Mouse (Mus musculus) heart, adult 2 months (tissue): ENCODE measurements around the gene Gabrr3. TPM values are rescaled to one million over a fixed set of nuclear protein-coding genes. Genes with fewer than 3 reads are reported as not detected.

Experiments used
- DNase-seq, 2 experiments: peaks; one replicate each; pipeline ENCODE4 v3.0.0; 2021
- H3K27ac ChIP-seq: fragments of 200-600 bp; 2 replicates; pipeline ENCODE4 v1.8.1; 2022
- H3K27me3 ChIP-seq: fragments of 200-500 bp; 2 replicates; pipeline ENCODE4 v1.6.1; 2012; ENCODE audit warnings: mild to moderate bottlenecking, low read length, inconsistent platforms, mixed read lengths; ENCODE audit not compliant: control insufficient read depth, insufficient read depth
- H3K36me3 ChIP-seq: fragments of 200-500 bp; 2 replicates; pipeline ENCODE4 v1.6.1; 2012; ENCODE audit warnings: low read length, inconsistent platforms; ENCODE audit not compliant: control insufficient read depth, insufficient read depth
- H3K4me1 ChIP-seq: fragments of 200-500 bp; 2 replicates; pipeline ENCODE4 v1.6.1; 2011; ENCODE audit warnings: low read length; ENCODE audit not compliant: control insufficient read depth, insufficient read depth
- H3K4me3 ChIP-seq: fragments of 200-600 bp; 2 replicates; pipeline ENCODE4 v1.8.1; 2022
- H3K79me2 ChIP-seq: fragments of 200-500 bp; replicated peaks from 2 replicates; pipeline ENCODE4 v1.6.1; 2012; ENCODE audit warnings: mild to moderate bottlenecking, inconsistent platforms, low read length, moderate library complexity, mixed read lengths; ENCODE audit not compliant: control insufficient read depth, insufficient read depth
- H3K9ac ChIP-seq: fragments of 200-500 bp; 2 replicates; pipeline ENCODE4 v1.6.1; 2012; ENCODE audit warnings: low read depth, mild to moderate bottlenecking, control low read depth, inconsistent platforms, low read length, mixed read lengths
- CTCF ChIP-seq: fragments of 200-600 bp; IDR thresholded peaks from 2 replicates; pipeline ENCODE4 v1.8.1; 2022; ENCODE audit warnings: antibody characterized with exemption, mild to moderate bottlenecking, moderate library complexity
- EP300 ChIP-seq: fragments of 200-500 bp; IDR thresholded peaks from 2 replicates; pipeline ENCODE4 v1.6.1; 2011; ENCODE audit warnings: low read depth, low read length, control low read depth; ENCODE audit not compliant: insufficient read depth
- POLR2A ChIP-seq: fragments of 200-500 bp; IDR thresholded peaks from 2 replicates; pipeline ENCODE4 v1.6.1; 2011; ENCODE audit warnings: mild to moderate bottlenecking, low read depth, low read length, control low read depth; ENCODE audit not compliant: insufficient read depth
- WGBS: fragments of 180-500 bp; shearing (Covaris S2); methylation state at CpG from one replicate; pipeline ENCODE4 v1.1.7; 2018; 5-methylcytosine and 5-hydroxymethylcytosine counted together
- intact Hi-C: fragments of 180-260 bp; cut with DNase I; formaldehyde crosslinking; loops from one replicate; pipeline ENCODE4 v1.15.1; 2025
- polyA plus RNA-seq: library from polyadenylated mRNA; depleted of rRNA; stranded (reverse); fragments of >200 nt; gene quantifications from 2 replicates; pipeline ENCODE4 v1.2.3, GENCODE M21; 2012; rRNA removed
- total RNA-seq, 2 experiments: library from RNA; stranded (reverse); gene quantifications; 2 replicates each; pipeline ENCODE4 v1.2.3; 2021

Gene Gabrr3
- total and polyA plus RNA-seq, 3 experiments: 0.05 TPM; not detected in 2

DNA sequence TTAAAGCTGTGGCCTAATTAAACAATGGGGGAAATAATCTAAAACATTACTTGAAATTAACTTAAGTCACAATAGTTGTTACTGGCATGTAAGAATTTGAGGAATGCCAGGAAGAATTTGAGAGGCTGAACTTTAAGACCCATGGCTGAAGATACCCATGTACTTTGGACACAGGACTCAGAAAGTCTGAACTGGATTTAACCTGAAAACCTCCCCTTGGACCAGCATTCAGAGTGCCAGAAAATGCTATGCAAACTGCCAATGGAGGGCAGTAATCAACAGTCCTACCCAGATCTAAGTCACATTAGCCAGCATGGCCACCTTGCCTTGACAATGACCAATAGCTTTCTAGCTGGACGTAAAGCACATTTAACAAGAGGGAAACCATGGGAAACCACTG, 90.8 kb downstream of the Gabrr3 start:
- WGBS: 93% methylated on average over 1 of the region's 1 CpGs
- no peak overlapping the region for H3K4me3 ChIP-seq
- intact Hi-C loops: no loop called here
- no peaks in the 10 kb centered on the region for H3K79me2 ChIP-seq
- DNase-seq: no peak
- TF ChIP-seq CTCF (no peak), EP300 (no peak), POLR2A (no peak)
- no peak overlapping the region for H3K9ac ChIP-seq
- peaks cover 11% of the 10 kb centered on the region for H3K36me3 ChIP-seq
- no peaks in the 10 kb centered on the region for H3K4me1 ChIP-seq
- H3K27ac ChIP-seq: no peak overlapping the region
- no peaks in the 10 kb centered on the region for H3K27me3 ChIP-seq

- Histone ChIP-seq H3K27me3 (no peaks in the 10 kb centered on the region), H3K27ac (no peak overlapping the region), H3K79me2 (no peaks in the 10 kb centered on the region), H3K4me1 (no peaks in the 10 kb centered on the region), H3K36me3 (peaks cover 8% of the 10 kb centered on the region), H3K9ac (no peak overlapping the region), H3K4me3 (no peak overlapping the region)
- TF ChIP-seq POLR2A (no peak), CTCF (no peak), EP300 (no peak)
- no peak for DNase-seq
- intact Hi-C loops: no loop called here
- whole genome bisulfite sequencing: 95% methylated on average over 3 of the region's 3 CpGs
These were observed 92.0 kb downstream of the Gabrr3 start for GRCm38 (mm10) chr16:59499180-59499579.

DNA sequence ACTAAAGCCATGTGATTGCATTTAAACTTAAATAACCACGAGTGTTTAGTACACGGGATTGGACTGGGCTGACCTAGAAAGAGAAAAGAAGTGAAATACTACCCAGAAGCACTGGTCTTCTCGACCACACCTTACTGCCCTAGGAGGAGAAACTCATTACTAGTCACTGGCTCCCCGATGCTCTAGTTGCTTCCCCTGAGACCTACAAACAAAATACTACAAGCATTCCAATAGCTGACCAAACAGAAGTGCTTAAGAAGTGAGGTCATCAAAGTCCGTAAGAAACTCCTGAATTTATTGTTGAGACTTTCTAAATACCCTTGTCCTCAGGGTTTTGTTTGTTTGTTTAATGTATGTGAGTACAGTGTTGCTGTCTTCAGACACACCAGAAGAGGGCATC, 102.7 kb downstream of the Gabrr3 start:
- 86% methylated on average over 5 of the region's 5 CpGs for WGBS
- Histone ChIP-seq H3K79me2 (no peaks in the 10 kb centered on the region), H3K4me3 (no peak overlapping the region), H3K9ac (no peak overlapping the region), H3K36me3 (peaks cover 2% of the 10 kb centered on the region; the same call in 1 of the 2 replicates), H3K4me1 (no peaks in the 10 kb centered on the region), H3K27me3 (no peaks in the 10 kb centered on the region), H3K27ac (no peak overlapping the region)
- intact Hi-C loops: no loop called here
- DNase-seq: no peak
- no peak for TF ChIP-seq CTCF
- TF ChIP-seq EP300: no peak
- TF ChIP-seq POLR2A: no peak

Other genes starting within 250 kb of the Gabrr3 start
- not detected for gene Olfr196, start 236.9 kb upstream of the Gabrr3 start, total RNA-seq
- not detected in 2 replicates for gene Olfr196, start 236.9 kb upstream of the Gabrr3 start, polyA plus RNA-seq
- not detected for gene Olfr198, start 203.8 kb upstream of the Gabrr3 start, total RNA-seq
- gene Olfr198, start 203.8 kb upstream of the Gabrr3 start, polyA plus RNA-seq: not detected in 2 replicates
- not detected for gene Olfr199, start 187.6 kb upstream of the Gabrr3 start, total RNA-seq
- gene Olfr199, start 187.6 kb upstream of the Gabrr3 start, polyA plus RNA-seq: not detected in 2 replicates
- not detected for gene Olfr201, start 134.7 kb upstream of the Gabrr3 start, total RNA-seq
- not detected in 2 replicates for gene Olfr201, start 134.7 kb upstream of the Gabrr3 start, polyA plus RNA-seq
- not detected for gene Olfr202, start 120.5 kb upstream of the Gabrr3 start, total RNA-seq
- not detected in 2 replicates for gene Olfr202, start 120.5 kb upstream of the Gabrr3 start, polyA plus RNA-seq
- not detected for gene Olfr203, start 108.5 kb upstream of the Gabrr3 start, total RNA-seq
- gene Olfr203, start 108.5 kb upstream of the Gabrr3 start, polyA plus RNA-seq: not detected in 2 replicates
- gene Olfr204, start 89.1 kb upstream of the Gabrr3 start, total RNA-seq: not detected
- not detected in 2 replicates for gene Olfr204, start 89.1 kb upstream of the Gabrr3 start, polyA plus RNA-seq
- not detected for gene Olfr205, start 76.2 kb upstream of the Gabrr3 start, total RNA-seq
- gene Olfr205, start 76.2 kb upstream of the Gabrr3 start, polyA plus RNA-seq: not detected in 2 replicates
- not detected for gene Olfr206, start 58.1 kb upstream of the Gabrr3 start, total RNA-seq
- gene Olfr206, start 58.1 kb upstream of the Gabrr3 start, polyA plus RNA-seq: not detected in 2 replicates
- gene Olfr209, start 43.3 kb upstream of the Gabrr3 start, total RNA-seq: not detected
- gene Olfr209, start 43.3 kb upstream of the Gabrr3 start, polyA plus RNA-seq: not detected in 2 replicates
- gene Riox2, start 64.4 kb downstream of the Gabrr3 start, total RNA-seq: 10 to 100 TPM; 15.9 to 16.6 TPM
- gene Riox2, start 64.4 kb downstream of the Gabrr3 start, polyA plus RNA-seq: 6.5 and 11.1 TPM in 2 replicates
- gene Crybg3, start 193.6 kb downstream of the Gabrr3 start, total RNA-seq: 10 to 100 TPM; 65.0 to 74.7 TPM
- 14.9 and 22.7 TPM in 2 replicates for gene Crybg3, start 193.6 kb downstream of the Gabrr3 start, polyA plus RNA-seq
- 1 to 10 TPM; 3.7 to 4.2 TPM for gene Arl6, start 232.1 kb downstream of the Gabrr3 start, total RNA-seq
- gene Arl6, start 232.1 kb downstream of the Gabrr3 start, polyA plus RNA-seq: 1.9 and 3.4 TPM in 2 replicates